Mouse (Mus musculus): ENCODE data around the gene Hey2.

DNA sequence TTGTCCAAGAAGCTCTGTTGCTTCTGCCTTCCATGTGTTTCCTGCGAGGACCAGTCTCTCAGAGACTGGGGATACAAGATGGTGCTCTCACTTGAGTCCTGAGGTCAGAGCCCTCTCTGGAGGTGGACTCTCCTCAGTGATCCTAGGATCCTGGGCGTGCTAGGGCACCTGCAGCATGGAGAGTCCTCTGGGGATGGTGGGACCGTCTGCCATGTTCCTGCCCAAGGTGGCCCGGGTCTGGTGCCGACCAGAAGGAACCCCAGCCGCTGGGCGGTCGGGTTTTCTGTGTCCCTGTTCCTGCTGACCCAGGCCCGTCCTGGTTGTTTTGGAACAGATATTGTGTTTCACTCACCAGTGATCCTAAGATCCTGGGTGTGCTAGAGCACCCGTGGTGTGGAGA is 38.5 kb upstream of the Hey2 start:
- TF ChIP-seq GATA1 (IDR thresholded peaks at IDR 0.05; ENCODE audit: borderline replicate concordance, low read length) (no peak), FLI1 (IDR thresholded peaks at IDR 0.05; ENCODE audit: low read length) (no peak)
